Mouse (Mus musculus) right cerebral cortex, postnatal 36 days (tissue): Measurements from ENCODE around the gene Ptgr1.
A peak's percentile ranks its signal among the peaks of the same experiment; 100 is the strongest.

Experiments used
- DNase-seq, 2 experiments: peaks; one replicate each; pipeline ENCODE4 v3.0.0; 2022; ENCODE audit warnings: low spot score in 2 of 2, mixed read lengths in 1 of 2

The Ptgr1 gene

DNA sequence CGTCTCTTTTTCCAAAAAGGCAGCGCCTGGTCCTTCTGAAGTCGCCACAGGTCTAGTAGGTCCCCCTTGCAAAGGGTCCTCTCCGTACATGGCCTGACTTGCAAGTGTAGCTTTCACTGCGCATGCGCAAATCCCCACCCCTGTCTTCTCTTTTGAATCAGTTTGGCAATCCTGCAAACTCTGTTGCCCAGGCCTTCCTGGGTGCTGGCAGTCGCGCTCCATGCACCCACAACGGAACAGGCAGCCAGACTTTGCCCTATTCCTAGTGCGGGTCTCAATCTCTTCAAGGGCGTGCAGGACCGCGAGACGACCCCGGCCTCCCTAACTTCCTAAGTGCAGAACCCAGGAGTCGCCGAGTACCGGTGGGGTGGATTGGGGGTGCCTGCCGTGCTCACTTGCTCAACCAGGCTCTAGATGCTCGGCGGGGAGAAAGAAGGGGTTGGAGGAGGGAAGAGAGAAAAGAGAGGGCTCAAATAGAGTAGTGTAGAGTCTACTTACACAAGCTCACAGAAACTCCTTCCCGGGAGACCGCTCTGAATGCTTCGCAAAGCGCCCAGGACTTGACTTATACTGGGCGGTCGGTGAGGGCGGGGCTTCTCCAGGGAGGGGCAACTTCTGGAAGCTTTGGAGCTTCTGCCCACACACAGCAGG is at the start of gene Ptgr1:
TSS of gene Ptgr1 (minus strand) at position 580 of the 651 bp plus-strand sequence.
- peak; percentile 70 to 73 for DNase-seq

DNA sequence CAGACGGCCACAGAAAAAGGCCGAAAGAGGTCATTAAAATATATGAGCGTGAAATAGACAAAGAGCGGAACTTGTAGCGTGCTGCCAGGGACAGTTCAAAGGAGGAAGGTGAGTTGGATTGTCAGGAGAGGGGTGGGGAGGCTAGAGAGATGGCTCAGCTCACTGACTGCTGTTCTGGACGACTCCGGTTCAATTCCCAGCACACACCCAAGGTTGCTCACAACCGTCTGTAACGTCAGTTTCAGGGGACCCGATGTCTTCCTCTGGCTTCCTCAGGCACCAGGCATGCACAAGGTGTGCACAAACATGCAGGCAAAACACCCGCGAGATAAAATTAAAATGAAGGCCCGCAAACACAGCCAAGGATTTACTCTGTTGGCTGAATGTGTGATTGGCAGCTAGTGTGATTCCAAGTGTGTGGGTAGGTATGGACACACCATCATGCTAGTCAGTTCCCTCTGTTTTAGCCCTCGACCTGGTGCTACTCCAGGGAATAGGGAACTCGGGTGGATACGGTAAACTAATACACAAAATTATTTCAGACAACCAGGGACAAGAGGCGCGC is 48.9 kb upstream of the Ptgr1 start:
- DNase-seq, result no peak

DNA sequence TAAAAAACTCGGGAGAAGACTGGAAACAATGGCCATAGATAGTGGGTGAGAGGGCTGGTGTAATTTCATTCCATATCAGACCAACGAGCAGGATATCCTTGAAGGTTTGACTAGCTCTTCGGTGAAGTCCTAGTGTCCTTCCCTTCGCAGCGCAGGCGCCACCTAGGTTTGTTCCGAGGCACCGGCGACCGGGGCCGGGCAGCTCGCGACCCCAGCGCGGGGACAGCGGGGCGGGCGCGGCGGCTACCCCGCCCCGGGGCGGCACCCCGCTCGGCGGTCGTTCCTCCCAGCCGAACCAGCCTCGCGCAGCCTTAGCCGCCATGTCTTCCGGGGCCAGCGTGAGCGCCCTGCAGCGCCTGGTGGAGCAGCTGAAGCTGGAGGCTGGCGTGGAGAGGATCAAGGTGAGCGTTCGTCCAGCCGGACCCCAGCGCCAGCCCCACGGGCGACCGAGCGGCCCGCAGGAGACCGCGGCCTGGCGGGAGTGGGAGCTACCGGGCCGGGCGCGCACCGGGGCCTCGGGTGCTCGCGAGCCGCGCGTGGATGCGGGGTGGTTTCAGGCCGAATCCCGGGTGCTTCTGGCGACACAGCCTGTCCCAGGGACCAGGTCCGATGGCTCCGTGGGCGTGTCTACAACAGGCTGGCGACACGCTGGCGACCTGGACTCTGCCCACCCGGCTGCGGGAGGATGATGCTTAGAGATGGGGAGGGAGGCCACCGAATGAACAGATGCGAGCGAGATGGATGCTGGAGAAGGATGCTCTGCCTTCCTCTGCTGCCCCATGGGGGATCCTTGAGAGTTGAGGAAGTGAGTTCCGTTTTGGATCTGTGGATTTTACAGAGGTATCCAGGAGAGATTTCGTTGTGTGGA is 48.2 kb upstream of the Ptgr1 start, which contains the start of gene Gng10:
TSS of gene Gng10 (plus strand) at position 171 of the 868 bp plus-strand sequence.
- peak; percentile 42 to 53 for DNase-seq

DNA sequence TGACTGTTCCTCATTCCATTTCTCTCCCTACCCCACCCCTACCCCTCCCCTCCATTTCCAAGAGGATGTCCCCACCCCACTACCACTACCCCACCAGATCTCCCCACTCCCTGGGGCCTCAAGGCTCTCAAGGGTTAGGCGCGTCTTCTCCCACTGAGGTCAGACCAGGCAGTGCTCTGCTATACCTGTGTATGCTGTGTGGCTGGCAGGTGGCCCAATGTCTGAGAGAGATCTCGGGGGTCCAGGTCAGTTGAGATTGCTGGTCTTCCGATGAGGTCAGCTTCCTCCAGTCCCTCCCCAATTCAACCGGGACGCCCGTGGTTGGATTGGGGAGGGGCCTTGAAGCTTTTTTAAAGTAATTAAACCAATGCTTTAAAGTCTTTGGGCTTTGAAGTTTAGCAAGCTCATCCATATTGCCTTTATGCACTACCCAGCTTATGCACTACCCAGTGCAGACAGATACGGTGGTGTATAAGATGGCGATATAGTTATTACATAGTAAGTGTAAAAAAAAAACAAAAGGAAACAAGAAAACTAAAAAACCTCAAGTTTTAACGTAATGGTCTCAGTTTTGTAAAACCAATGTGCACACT is 47.5 kb upstream of the Ptgr1 start:
- no peak for DNase-seq

DNA sequence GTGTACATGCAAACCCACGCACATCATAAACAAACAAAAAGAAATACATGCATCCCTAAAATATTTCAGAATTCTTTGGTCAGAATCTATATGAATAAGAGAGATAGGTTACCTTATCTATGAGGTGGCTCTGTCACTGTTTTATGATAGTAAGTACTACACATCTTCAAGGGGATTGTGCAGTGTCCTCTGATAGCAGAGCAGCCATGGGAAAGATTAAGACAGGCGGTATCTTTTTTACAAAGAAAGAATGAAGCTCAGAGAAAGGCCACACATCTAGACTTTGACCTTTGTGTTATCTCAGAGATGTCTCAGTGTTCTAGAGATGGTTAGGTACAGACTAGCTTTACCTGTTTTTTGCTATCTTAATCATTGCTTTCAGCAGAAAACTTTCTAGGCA is 30.0 kb upstream of the Ptgr1 start:
- DNase-seq, result no peak

DNA sequence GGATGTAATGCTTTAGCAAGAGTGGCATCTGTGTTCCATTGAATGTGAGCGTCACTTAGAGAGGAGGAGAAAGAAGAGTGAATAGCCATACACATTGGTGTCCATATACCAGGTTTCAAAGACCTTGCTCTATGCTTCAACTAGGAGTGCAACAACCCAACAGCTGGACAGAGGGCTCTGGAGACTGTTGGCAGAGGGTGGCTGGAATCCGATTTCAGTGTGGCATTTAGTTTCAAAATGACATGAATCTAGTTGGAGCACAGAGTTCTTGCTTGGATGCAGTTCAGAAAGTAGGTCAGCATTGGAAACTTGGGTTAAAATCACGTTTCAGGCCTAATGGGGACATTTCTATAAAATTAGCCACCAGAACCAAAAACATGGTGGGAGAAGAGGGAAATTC is 28.3 kb upstream of the Ptgr1 start:
- no peak for DNase-seq

DNA sequence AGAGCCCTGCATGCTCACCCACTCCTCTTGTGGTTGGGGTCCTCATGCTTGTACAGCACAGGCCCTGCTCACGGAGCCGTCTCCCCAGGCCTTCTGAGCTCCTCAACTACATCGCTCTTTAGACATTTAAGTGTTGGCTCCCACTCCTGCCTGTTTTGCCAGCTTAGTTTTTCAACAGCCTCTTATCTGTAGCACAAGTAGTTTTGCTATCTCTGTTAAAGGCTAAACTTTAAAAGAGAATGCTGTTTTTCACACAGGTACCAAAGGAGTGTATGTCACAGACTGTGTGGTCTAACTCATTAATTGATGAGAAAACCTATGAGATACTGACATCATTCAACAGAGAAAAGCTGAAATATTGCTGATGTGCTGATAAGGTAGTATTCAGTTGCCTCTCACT is 24.5 kb upstream of the Ptgr1 start:
- DNase-seq, result no peak

DNA sequence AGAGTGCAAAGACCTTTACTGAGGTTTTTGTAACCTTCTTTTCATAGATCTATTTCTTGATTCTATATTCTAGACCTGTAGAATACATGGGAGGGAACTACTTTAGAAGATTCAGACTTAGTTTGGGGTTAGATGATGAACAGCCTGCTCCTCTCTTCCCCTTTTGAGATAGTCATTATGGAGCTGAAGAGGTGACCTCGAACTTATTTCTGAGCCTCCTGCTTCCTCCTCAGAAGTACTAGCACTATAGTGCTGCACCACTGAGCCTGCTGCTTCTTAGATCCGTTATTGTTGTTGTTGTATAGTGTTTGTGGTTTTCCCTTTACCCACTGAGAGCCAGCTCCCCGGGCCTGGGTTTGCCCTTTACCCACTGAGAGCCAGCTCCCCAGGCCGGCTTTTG is 22.8 kb upstream of the Ptgr1 start:
- no peak for DNase-seq

DNA sequence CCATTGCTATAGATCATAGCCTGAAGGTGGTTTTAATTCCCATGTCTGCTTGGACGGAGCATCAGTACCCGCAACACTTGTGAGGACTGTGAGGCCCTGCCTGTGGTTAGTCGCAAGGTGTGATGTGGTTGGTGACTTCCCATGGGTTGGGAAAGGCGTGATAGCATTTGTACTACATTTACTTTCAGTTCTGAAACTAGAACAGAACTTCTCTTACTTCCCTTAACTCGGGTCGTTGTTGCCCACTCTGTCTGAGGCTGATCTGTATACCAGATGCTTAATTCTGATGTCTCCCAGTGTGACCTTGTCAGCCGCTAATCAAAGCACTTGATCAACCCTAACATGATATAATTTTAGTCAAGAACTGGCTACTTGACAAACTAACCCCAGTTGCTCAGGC is 22.3 kb upstream of the Ptgr1 start:
- no peak for DNase-seq

DNA sequence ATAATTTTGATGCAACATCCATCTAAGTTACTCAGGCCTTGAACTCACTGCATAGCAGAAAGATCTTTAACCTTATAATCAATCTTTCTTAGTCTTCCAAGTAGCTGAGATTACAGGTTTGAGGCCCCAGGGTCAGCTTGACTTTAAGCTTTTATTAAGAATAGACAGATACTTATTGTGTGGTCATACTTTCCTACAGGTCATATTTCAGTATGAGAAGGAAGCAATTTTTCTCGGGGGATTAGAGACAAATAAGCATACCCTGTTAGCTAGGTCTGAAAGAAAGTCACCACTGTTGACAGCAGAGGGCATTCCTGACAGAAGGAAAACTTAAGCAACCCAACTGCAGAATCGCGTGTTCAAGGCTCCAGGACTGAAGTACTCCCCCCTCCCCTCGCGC is 21.1 kb upstream of the Ptgr1 start:
- DNase-seq, result no peak

DNA sequence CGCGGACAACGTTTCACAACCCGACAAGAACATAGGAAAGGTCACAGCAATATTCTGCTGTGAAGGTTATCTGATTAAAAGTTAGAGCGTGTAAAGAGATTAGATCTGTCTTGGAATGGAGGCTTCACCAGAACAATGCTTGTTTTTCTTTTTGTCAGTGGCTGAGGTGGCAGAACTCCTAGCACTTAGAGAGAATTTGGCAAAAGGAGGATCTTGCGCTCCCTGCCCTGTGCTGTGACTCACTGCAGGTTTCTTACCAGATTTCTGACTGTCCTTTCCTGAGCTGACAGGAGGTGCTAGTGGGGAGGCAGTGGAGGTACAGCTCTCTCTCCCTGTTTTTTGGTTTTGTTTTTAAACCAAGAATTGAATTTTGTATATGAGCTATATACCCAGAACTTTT is 20.1 kb upstream of the Ptgr1 start:
- DNase-seq, result no peak

DNA sequence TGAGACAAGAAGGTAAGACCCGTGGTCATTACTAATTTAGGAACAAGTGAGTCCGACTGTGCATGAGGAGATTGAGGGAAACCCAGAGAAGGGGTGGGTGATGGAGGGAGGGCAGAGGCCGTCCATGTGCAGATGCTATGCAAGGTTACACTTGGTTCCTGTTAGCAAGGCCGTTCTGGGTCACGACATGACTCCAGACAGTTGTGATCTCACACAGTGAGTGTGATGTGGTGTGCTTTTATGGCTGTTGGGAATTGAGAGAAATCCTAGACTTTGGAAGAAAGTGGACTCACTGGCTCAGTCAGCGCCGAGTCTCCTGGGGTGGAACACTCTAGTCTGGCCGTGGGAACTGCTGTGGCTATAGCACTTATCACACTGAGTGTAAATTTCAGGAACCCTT is 19.3 kb upstream of the Ptgr1 start:
- DNase-seq, result no peak

DNA sequence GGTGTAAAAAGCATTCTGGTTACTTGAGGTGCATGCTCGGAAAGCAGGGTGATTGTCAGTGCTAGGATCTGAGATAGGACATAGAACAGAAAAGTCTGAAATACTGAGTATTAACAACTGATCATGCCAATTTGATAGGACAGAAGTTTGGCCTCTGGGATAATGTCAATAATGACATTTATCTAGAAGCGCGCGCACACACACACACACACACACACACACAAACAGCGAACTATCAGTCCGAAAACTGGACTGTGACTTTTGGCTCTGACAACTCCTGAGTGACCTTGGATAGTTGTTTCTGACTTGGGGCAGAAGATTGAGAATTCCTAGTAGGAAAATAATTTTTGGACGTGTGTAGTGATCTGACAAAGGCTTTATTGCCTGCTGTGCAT is 16.9 kb upstream of the Ptgr1 start:
- no peak for DNase-seq

DNA sequence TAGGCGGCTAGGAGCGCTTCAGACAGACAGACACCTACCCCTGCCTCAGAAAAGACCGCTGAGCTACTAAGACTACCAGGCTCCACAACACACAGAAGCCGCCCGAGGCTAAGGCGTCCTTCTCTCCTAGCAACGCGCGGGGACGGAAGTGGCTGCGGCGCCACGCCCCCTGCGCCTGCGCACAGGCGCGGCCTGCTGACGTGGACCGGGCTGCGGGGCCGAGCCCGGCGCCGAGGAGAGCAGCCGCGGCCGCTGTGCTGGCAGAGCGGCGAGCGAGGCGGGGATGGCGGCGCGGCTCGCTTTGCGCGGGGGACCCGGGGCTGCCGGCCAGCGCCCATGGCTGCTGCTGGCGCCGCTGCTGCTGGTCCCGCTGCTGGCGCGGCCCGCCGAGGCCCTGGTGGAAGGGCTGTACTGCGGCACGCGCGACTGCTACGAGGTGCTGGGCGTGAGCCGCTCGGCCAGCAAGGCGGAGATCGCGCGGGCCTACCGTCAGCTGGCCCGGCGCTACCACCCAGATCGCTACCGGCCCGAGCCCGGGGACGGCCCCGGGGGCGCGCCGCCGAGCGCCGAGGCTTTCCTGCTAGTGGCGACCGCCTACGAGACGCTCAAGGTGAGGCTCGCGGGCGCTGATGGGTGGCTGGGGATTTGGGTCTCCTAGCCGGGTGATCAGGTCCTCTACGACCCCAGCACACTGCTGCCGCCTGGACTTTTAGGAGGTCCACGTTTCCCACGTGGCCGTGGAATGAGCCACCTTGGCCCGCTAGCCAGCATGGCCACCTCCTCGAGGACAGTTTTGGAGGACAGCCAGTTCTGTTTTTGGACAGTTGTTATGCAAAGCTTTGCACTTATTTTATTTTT is 16.3 kb upstream of the Ptgr1 start, which contains the start of gene Gm20503:
TSS of gene Gm20503 (plus strand) at position 263 of the 858 bp plus-strand sequence.
- peak; percentile 85 to 88 for DNase-seq

DNA sequence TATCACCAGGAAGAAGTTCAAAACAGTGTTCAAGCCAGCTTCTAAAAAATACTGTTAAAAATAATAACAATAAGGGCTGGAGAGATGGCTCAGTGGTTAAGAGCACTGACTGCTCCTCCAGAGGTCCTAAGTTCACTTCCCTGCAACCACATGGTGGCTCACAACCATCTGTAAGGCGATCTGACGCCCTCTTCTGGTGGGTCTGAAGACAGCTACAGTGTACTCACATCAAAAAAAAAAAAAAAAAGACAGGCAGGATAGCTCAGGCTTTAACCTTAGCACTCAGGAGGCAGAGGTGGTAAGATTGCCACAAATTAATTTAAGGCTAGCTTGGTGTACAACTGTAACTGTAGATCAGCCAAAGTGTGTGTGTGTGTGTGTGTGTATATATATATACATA is 13.7 kb upstream of the Ptgr1 start:
- no peak for DNase-seq

DNA sequence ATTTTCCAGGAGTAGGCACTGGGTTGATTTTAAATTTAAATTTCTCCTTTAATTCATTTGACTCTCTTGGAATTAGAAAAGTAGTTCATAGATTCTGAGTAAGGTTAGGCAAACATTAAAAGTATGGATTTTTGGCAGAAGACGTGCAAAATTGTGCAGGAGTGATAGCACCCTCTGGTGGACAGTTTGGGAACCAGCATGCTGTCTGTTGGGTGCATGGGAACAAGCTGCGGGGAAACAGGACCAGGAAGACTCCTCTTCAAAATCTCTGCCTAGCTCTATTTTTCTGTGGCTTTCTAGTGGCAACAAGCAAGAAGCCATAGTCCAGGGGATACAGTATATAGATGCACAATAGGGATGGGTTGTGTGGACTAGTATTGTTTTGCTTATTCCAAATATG is 12.8 kb upstream of the Ptgr1 start:
- peak; percentile 43 to 46 for DNase-seq

DNA sequence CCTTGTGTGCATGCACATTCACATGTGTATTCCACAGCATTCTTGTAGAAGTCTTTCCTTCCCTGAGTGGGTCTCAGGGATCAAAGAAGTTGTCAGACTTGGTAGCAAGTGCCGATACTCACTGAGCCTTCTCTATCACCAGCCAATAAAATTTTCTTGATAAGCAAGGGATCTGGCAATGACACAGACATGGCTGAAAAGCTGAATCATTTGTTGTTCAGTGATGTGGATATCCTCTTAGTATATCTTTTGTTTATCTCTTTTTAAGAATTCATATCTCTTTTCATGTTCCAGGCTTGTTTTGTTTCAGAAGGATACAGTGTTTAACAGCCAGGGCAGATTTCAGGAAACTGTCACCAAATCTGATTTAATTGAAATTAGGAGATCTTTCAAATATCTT is 11.8 kb upstream of the Ptgr1 start:
- DNase-seq, result no peak

DNA sequence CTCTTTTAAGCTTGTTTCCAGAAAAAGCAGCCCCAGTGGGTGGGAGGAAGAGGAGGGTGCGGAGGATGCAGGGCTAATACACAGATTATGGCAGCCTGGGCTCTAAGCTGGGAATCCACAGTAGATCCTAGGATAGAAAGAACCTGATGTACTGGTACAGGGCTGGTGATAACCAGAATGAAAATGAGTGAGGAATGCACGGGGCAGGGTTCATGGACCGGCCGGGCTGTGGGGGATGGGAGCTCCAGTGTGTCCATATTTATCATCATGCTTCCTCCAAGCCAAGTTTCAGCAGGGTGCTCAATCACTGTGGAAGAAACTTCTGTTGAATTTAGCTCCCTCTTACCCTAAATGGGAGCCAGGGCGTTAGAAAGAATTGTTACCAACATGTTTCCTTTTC is 10.2 kb upstream of the Ptgr1 start:
- no peak for DNase-seq

DNA sequence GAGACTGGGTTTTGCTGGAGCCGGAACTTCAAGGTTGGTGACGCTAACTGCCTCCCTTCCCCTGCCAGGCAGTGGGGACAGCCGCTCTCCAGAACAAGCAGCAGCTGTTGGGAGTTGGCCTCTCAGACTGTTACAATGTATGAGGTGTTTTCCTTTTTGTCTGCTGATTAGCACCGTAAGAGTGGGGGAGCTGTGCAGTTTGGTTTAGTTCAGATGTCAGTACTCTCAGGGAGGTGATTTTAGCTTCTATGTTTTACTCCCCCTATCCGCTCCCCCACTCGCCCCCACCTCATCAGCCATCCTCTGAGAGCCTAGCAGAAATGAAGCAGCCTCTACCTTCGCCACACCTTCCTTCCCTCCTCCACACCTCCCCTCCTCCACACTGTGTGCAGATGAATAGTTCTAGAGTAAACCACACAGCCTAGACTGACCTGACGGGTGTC is 8.4 kb upstream of the Ptgr1 start:
- no peak for DNase-seq

DNA sequence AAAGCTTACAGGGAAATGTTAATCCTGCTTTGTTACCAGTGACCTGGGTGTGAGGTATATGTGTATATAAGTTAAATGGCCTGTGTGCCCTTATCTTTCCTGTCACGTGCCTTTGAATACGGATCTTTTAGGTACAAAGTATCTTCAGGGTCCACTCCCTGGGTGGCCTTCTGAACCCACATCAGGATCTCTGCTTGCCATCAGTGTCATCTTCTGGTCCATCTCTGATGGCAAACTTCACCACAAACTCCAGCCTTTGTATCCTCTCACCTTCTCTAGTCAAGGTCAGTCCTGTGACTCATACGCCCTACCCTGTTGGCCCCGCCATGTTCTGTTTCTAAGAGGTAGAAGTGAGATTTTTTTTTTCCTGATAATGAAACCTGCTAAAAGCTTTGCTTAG is 7.8 kb upstream of the Ptgr1 start, which contains the start of gene Dnajc25:
TSS of gene Dnajc25 (plus strand) at position 301 of the 400 bp plus-strand sequence.
- no peak for DNase-seq

DNA sequence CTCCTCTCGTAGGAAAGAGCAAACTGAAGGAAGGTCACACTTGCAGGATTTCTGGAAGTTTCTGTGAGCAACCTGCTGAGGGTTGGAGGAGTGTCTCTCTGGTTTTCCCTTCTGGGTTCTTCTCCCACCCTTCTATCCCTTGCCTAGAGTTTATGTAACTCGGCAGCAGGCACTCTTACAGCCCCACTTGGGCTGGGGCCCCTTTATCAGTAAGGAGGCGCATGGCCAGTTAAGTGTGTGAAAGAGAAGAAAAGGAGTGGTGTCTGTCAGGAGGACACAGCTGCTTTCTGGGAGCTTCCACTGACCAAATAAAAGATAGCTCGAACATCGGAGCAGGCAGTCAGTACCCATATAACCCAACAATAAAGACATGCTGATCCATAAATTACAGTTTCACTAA is 5.3 kb upstream of the Ptgr1 start:
- DNase-seq, result no peak
